Comparison of ENCODE assay signal across 8 mouse cellular contexts in genomic region chr17:80095254-80095899, GRCm38 (mm10). TPM values are rescaled to one million over a fixed set of nuclear protein-coding genes. Genes with fewer than 3 reads are reported as not detected.
A peak's percentile ranks its signal among the peaks of the same experiment; 100 is the strongest.
DNase-seq lines count a peak whose midpoint lies in the region; ATAC-seq and TF ChIP-seq lines count a peak whose summit lies in the region.

No protein-coding gene starts in this region.

- WGBS in hindbrain, embryonic 16.5 days: 80% methylated on average over 9 of the region's 9 CpGs
- 68% methylated on average over 9 of the region's 9 CpGs for WGBS in lung, adult 2 months
- 66% methylated on average over 9 of the region's 9 CpGs for WGBS in stomach, embryonic 16.5 days

- no peak overlapping the region for H3K4me3 ChIP-seq in hindbrain, embryonic 16.5 days (ENCODE audit: low read length)
- no peak overlapping the region for H3K4me3 ChIP-seq in lung, adult 2 months (replicated peaks; ENCODE audit: extremely low read depth, low read depth, low read length)
- peak overlapping the region; percentile 24 for H3K4me3 ChIP-seq in stomach, embryonic 16.5 days (replicated peaks; ENCODE audit: low read length)

- TF ChIP-seq POLR2A in lung, adult 2 months (IDR thresholded peaks at IDR 0.05; ENCODE audit: borderline replicate concordance, extremely low read depth, low read depth, low read length): peak; percentile 38; the same call in 1 of the 2 replicates

- H3K4me1 ChIP-seq in hindbrain, embryonic 16.5 days (ENCODE audit: control insufficient read depth, insufficient read depth, low read depth, low read length): peaks cover 9% of the 10 kb centered on the region
- H3K4me1 ChIP-seq in lung, adult 2 months (ENCODE audit: control insufficient read depth, insufficient read depth, low read length): no peaks in the 10 kb centered on the region
- H3K4me1 ChIP-seq in stomach, embryonic 16.5 days (ENCODE audit: control insufficient read depth, insufficient read depth, low read length): 0 out of 2 replicates have a peak, but pooled peaks cover 6% of the 10 kb centered on the region

- H3K27ac ChIP-seq in hindbrain, embryonic 16.5 days (ENCODE audit: low read depth, low read length): no peak overlapping the region
- H3K27ac ChIP-seq in stomach, embryonic 16.5 days (ENCODE audit: low read length): no peak overlapping the region

- ATAC-seq in hindbrain, embryonic 16.5 days: no peak
- no peak for ATAC-seq in stomach, embryonic 16.5 days (ENCODE audit: insufficient read depth, low FRiP score)

- no peak for TF ChIP-seq CTCF in lung, adult 2 months (IDR thresholded peaks at IDR 0.05; ENCODE audit: insufficient read depth, low read length)

- H3K9me3 ChIP-seq in hindbrain, embryonic 16.5 days (ENCODE audit: control insufficient read depth, low read length): no peaks in the 10 kb centered on the region
- no peaks in the 10 kb centered on the region for H3K9me3 ChIP-seq in stomach, embryonic 16.5 days (replicated peaks; ENCODE audit: control insufficient read depth, low read length)

- H3K36me3 ChIP-seq in hindbrain, embryonic 16.5 days (ENCODE audit: control insufficient read depth, insufficient read depth, low read length): no peaks in the 10 kb centered on the region
- H3K36me3 ChIP-seq in stomach, embryonic 16.5 days (ENCODE audit: control insufficient read depth, insufficient read depth, low read length): no peaks in the 10 kb centered on the region

- H3K4me2 ChIP-seq in hindbrain, embryonic 16.5 days (ENCODE audit: low read length): peak overlapping the region; percentile 51
- H3K4me2 ChIP-seq in stomach, embryonic 16.5 days (ENCODE audit: low read depth, low read length): peak overlapping the region; percentile 49

- H3K27me3 ChIP-seq in hindbrain, embryonic 16.5 days (replicated peaks; ENCODE audit: control insufficient read depth, insufficient read depth, low read length): no peaks in the 10 kb centered on the region
- H3K27me3 ChIP-seq in stomach, embryonic 16.5 days (ENCODE audit: control insufficient read depth, insufficient read depth, low read length): no peaks in the 10 kb centered on the region

- H3K9ac ChIP-seq in hindbrain, embryonic 16.5 days (ENCODE audit: low read depth, low read length): peak overlapping the region; percentile 2; the same call in 1 of the 2 replicates
- H3K9ac ChIP-seq in stomach, embryonic 16.5 days (ENCODE audit: low read length): peak overlapping the region; percentile 51

- peak; percentile 46 to 69 for DNase-seq in lung, adult 18-20 months
- DNase-seq in lung, postnatal 14 days: no peak
- no peak for DNase-seq in lung, adult 2 months
- no peak for DNase-seq in right cerebral cortex, postnatal 14 days
- no peak for DNase-seq in urinary bladder, postnatal 4 days (ENCODE audit: low spot score in 2 of 2)
- DNase-seq in cerebellum, postnatal 4 days (ENCODE audit: low spot score in 2 of 2): no peak

RNA-seq across cellular contexts. Expression of gene Galm, which starts 31.9 kb away (rescaled TPM):
- 2.8 and 3.7 TPM in 2 replicates for polyA plus RNA-seq in hindbrain, embryonic 16.5 days (2015; fragmentation: Nextera tagmentation; extraction: Ambion mirVana)
- 3.8 and 7.6 TPM in 2 replicates for polyA plus RNA-seq in lung, adult 2 months (2012; rRNA removed)
- 34.3 and 35.1 TPM in 2 replicates for polyA plus RNA-seq in stomach, embryonic 16.5 days (2015; fragmentation: Nextera tagmentation; extraction: Ambion mirVana)

RNA-seq across cellular contexts. Expression of gene Hnrnpll, which starts 33.2 kb away (rescaled TPM):
- polyA plus RNA-seq in hindbrain, embryonic 16.5 days (2015; fragmentation: Nextera tagmentation; extraction: Ambion mirVana): 46.2 and 48.0 TPM in 2 replicates
- polyA plus RNA-seq in lung, adult 2 months (2012; rRNA removed): 18.2 and 18.5 TPM in 2 replicates
- 30.1 and 39.4 TPM in 2 replicates for polyA plus RNA-seq in stomach, embryonic 16.5 days (2015; fragmentation: Nextera tagmentation; extraction: Ambion mirVana)

Comparison
In these comparisons a context has a peak if more than half of its experiments do, and no peak if none do; other contexts are left out.
1. DNase-seq: peak in lung, adult 18-20 months (2 of 2); none in lung, postnatal 14 days (single experiment), lung, adult 2 months (single experiment), right cerebral cortex, postnatal 14 days (single experiment), urinary bladder, postnatal 4 days (0 of 2) and cerebellum, postnatal 4 days (0 of 2).